In the genomic region with DNA sequence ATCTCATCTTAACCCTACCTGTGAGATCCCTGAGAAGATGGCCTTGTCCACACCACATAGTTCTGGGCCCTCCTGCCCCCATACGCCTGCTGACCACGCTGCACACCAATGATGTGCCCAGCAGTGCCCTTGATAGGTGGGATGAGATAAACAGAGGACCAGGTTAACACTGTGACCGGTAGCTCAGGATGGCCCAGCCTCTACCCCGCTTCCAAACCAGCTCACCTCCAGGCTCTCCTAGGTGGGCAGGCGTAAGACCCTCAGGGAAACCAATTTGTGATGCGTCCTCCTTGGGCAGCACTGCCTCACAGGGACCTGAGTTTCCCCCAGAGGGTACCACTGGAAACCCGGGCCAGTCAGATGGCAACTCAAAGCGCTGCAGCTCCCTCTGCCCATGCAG, we compare ENCODE assay signal across 24 mouse cellular contexts. TPM values are rescaled to one million over a fixed set of nuclear protein-coding genes. Genes with fewer than 3 reads are reported as not detected.
DNase-seq lines count a peak whose midpoint lies in the region; ATAC-seq lines count a peak whose summit lies in the region.
"Had no signal": no experiment of that assay in that cellular context is flagged by ENCODE, and none has a peak within 500 bp of the region (broad histone marks: within the 10 kb centered on the region; RNA-seq: fewer than 3 reads in every experiment).

No protein-coding gene starts in this region.

- H3K9ac ChIP-seq in embryonic facial prominence, embryonic 13.5 days = peak overlapping the region; percentile 32; the same call in 1 of the 2 replicates
- H3K9ac ChIP-seq in limb, embryonic 12.5 days (replicated peaks) = no peak overlapping the region; the same call in 1 of the 2 replicates
- H3K9ac ChIP-seq: embryonic facial prominence, embryonic 15.5 days; forebrain, embryonic 12.5 days; hindbrain, embryonic 14.5 days had no signal

- no peak overlapping the region for H3K4me2 ChIP-seq in embryonic facial prominence, embryonic 13.5 days
- no peak overlapping the region for H3K4me2 ChIP-seq in limb, embryonic 12.5 days
- H3K4me2 ChIP-seq: embryonic facial prominence, embryonic 15.5 days; forebrain, embryonic 12.5 days; heart, embryonic 11.5 days; hindbrain, embryonic 14.5 days had no signal

- intact Hi-C loops in heart, postnatal 14 days (cut with DNase I) = loop anchor here (5.0 kb wide), 1 partner anchor 33 kb away; a partner anchor contains a TSS

- no peak overlapping the region for H3K27ac ChIP-seq in embryonic facial prominence, embryonic 13.5 days
- H3K27ac ChIP-seq in embryonic facial prominence, embryonic 10.5 days (replicated peaks) = no peak overlapping the region
- 0 out of 2 replicates have a peak overlapping the region, but pooled peaks have one; percentile 12 for H3K27ac ChIP-seq in limb, embryonic 12.5 days
- H3K27ac ChIP-seq in limb, embryonic 10.5 days = no peak overlapping the region
- H3K27ac ChIP-seq: embryonic facial prominence, embryonic 15.5 days; forebrain, embryonic 12.5 days; heart, adult 2 months; hindbrain, embryonic 14.5 days; hindbrain, postnatal 0 days had no signal

- H3K4me1 ChIP-seq in embryonic facial prominence, embryonic 13.5 days = peaks cover 33% of the 10 kb centered on the region
- peaks cover 32% of the 10 kb centered on the region for H3K4me1 ChIP-seq in embryonic facial prominence, embryonic 10.5 days
- peaks cover 26% of the 10 kb centered on the region for H3K4me1 ChIP-seq in limb, embryonic 12.5 days (replicated peaks)
- H3K4me1 ChIP-seq in limb, embryonic 10.5 days = peaks cover 34% of the 10 kb centered on the region

- WGBS in embryonic facial prominence, embryonic 13.5 days = 95% methylated on average over 8 of the region's 8 CpGs
- WGBS in embryonic facial prominence, embryonic 10.5 days = 94% methylated on average over 8 of the region's 8 CpGs
- over 99% methylated on average over 8 of the region's 8 CpGs for WGBS in limb, embryonic 12.5 days
- 96% methylated on average over 8 of the region's 8 CpGs for WGBS in limb, embryonic 10.5 days

- peaks cover 60% of the 10 kb centered on the region for H3K36me3 ChIP-seq in embryonic facial prominence, embryonic 13.5 days
- peaks cover 76% of the 10 kb centered on the region for H3K36me3 ChIP-seq in embryonic facial prominence, embryonic 10.5 days (replicated peaks)
- peaks cover 61% of the 10 kb centered on the region for H3K36me3 ChIP-seq in limb, embryonic 12.5 days
- H3K36me3 ChIP-seq in limb, embryonic 10.5 days = peaks cover 78% of the 10 kb centered on the region

- ATAC-seq in embryonic facial prominence, embryonic 13.5 days (ENCODE audit: insufficient number of reproducible peaks, insufficient read depth, low FRiP score, low TSS enrichment, low read depth) = no peak
- ATAC-seq in limb, embryonic 12.5 days (ENCODE audit: insufficient number of reproducible peaks, insufficient read depth, low FRiP score, low TSS enrichment, low read depth) = no peak
- ATAC-seq: activated CD4-positive, CD25-positive, alpha-beta regulatory T cell, adult 4 months; forebrain, embryonic 16.5 days; hindbrain, postnatal 0 days; inflammation-experienced regulatory T-cells, adult 6 months had no signal

- H3K27me3 ChIP-seq in embryonic facial prominence, embryonic 13.5 days = no peaks in the 10 kb centered on the region
- no peaks in the 10 kb centered on the region for H3K27me3 ChIP-seq in embryonic facial prominence, embryonic 10.5 days (replicated peaks; ENCODE audit: low read depth, poor library complexity, severe bottlenecking)
- no peaks in the 10 kb centered on the region for H3K27me3 ChIP-seq in limb, embryonic 12.5 days
- no peaks in the 10 kb centered on the region for H3K27me3 ChIP-seq in limb, embryonic 10.5 days (ENCODE audit: low read depth, poor library complexity, severe bottlenecking)
- H3K27me3 ChIP-seq: embryonic facial prominence, embryonic 15.5 days; forebrain, embryonic 12.5 days had no signal

- DNase-seq in embryonic facial prominence, embryonic 10.5 days (ENCODE audit: low spot score) = no peak
- peak; percentile 92 for DNase-seq in heart, adult 11 months
- DNase-seq in heart, postnatal 14 days = no peak
- no peak for DNase-seq in limb, embryonic 10.5 days (ENCODE audit: low spot score)
- DNase-seq in urinary bladder, adult 2 months (ENCODE audit: low spot score) = peak; percentile 21
- no peak for DNase-seq in urinary bladder, adult 18-20 months (ENCODE audit: low spot score in 2 of 2)
- DNase-seq: adrenal gland, adult 8-10 months; adrenal gland, postnatal 25 days; cerebellum, adult 11-12 months; cerebellum, adult 8-10 months; cerebellum, postnatal 10 days; embryo, embryonic 11 days; heart, postnatal 36 days had no signal

- H3K4me3 ChIP-seq in embryonic facial prominence, embryonic 13.5 days = no peak overlapping the region
- no peak overlapping the region for H3K4me3 ChIP-seq in embryonic facial prominence, embryonic 10.5 days
- no peak overlapping the region for H3K4me3 ChIP-seq in limb, embryonic 12.5 days (replicated peaks)
- no peak overlapping the region for H3K4me3 ChIP-seq in limb, embryonic 10.5 days
- H3K4me3 ChIP-seq: embryonic facial prominence, embryonic 15.5 days; forebrain, embryonic 12.5 days; heart, adult 2 months had no signal

- no peaks in the 10 kb centered on the region for H3K9me3 ChIP-seq in embryonic facial prominence, embryonic 13.5 days
- no peaks in the 10 kb centered on the region for H3K9me3 ChIP-seq in embryonic facial prominence, embryonic 10.5 days
- no peaks in the 10 kb centered on the region for H3K9me3 ChIP-seq in limb, embryonic 12.5 days
- H3K9me3 ChIP-seq in limb, embryonic 10.5 days (replicated peaks) = no peaks in the 10 kb centered on the region
- H3K9me3 ChIP-seq: embryonic facial prominence, embryonic 15.5 days; forebrain, embryonic 12.5 days had no signal

RNA-seq across cellular contexts. Expression of a gene that starts 5.2 kb away (rescaled TPM):
- 14.4 and 15.2 TPM in 2 replicates for polyA plus RNA-seq in embryonic facial prominence, embryonic 13.5 days (2015; fragmentation: Nextera tagmentation; extraction: Ambion mirVana)
- 12.1 and 12.7 TPM in 2 replicates for polyA plus RNA-seq in embryonic facial prominence, embryonic 10.5 days (2016; fragmentation: Nextera tagmentation; extraction: Ambion mirVana)
- 10 to 100 TPM; 63.2 to 64.5 TPM for total RNA-seq in heart, postnatal 14 days (2021)
- polyA plus RNA-seq in limb, embryonic 12.5 days (2016; fragmentation: Nextera tagmentation; extraction: Ambion mirVana) = 13.0 and 14.4 TPM in 2 replicates
- polyA plus RNA-seq in limb, embryonic 10.5 days (2016; fragmentation: Nextera tagmentation; extraction: Ambion mirVana) = 12.6 and 13.6 TPM in 2 replicates
- 25.7 and 39.0 TPM in 2 replicates for polyA plus RNA-seq in urinary bladder, adult 2 months (2012; rRNA removed)

RNA-seq across cellular contexts. Expression of a gene that starts 28.6 kb away (rescaled TPM):
- polyA plus RNA-seq in embryonic facial prominence, embryonic 13.5 days (2015; fragmentation: Nextera tagmentation; extraction: Ambion mirVana) = 22.9 and 23.4 TPM in 2 replicates
- 29.2 and 29.5 TPM in 2 replicates for polyA plus RNA-seq in embryonic facial prominence, embryonic 10.5 days (2016; fragmentation: Nextera tagmentation; extraction: Ambion mirVana)
- total RNA-seq in heart, postnatal 14 days (2021) = 1 to 10 TPM; 1.6 to 2.0 TPM
- 23.9 and 25.8 TPM in 2 replicates for polyA plus RNA-seq in limb, embryonic 12.5 days (2016; fragmentation: Nextera tagmentation; extraction: Ambion mirVana)
- polyA plus RNA-seq in limb, embryonic 10.5 days (2016; fragmentation: Nextera tagmentation; extraction: Ambion mirVana) = 27.9 and 34.3 TPM in 2 replicates
- 10.2 and 12.4 TPM in 2 replicates for polyA plus RNA-seq in urinary bladder, adult 2 months (2012; rRNA removed)

RNA-seq across cellular contexts. Expression of a gene that starts 32.6 kb away (rescaled TPM):
- polyA plus RNA-seq in embryonic facial prominence, embryonic 13.5 days (2015; fragmentation: Nextera tagmentation; extraction: Ambion mirVana) = 0.52 and 0.54 TPM in 2 replicates
- 0.31 and 0.34 TPM in 2 replicates for polyA plus RNA-seq in embryonic facial prominence, embryonic 10.5 days (2016; fragmentation: Nextera tagmentation; extraction: Ambion mirVana)
- 1 to 10 TPM; 2.0 to 2.7 TPM for total RNA-seq in heart, postnatal 14 days (2021)
- polyA plus RNA-seq in limb, embryonic 12.5 days (2016; fragmentation: Nextera tagmentation; extraction: Ambion mirVana) = 0.52 and 0.74 TPM in 2 replicates
- polyA plus RNA-seq in limb, embryonic 10.5 days (2016; fragmentation: Nextera tagmentation; extraction: Ambion mirVana) = 0.40 and 0.46 TPM in 2 replicates
- 1.7 and 1.9 TPM in 2 replicates for polyA plus RNA-seq in urinary bladder, adult 2 months (2012; rRNA removed)

RNA-seq across cellular contexts. Expression of a gene that starts 34.5 kb away (rescaled TPM):
- 90.4 and 92.5 TPM in 2 replicates for polyA plus RNA-seq in embryonic facial prominence, embryonic 13.5 days (2015; fragmentation: Nextera tagmentation; extraction: Ambion mirVana)
- 83.5 and 85.3 TPM in 2 replicates for polyA plus RNA-seq in embryonic facial prominence, embryonic 10.5 days (2016; fragmentation: Nextera tagmentation; extraction: Ambion mirVana)
- 10 to 100 TPM; 91.8 to 93.6 TPM for total RNA-seq in heart, postnatal 14 days (2021)
- 81.4 and 88.4 TPM in 2 replicates for polyA plus RNA-seq in limb, embryonic 12.5 days (2016; fragmentation: Nextera tagmentation; extraction: Ambion mirVana)
- 92.3 and 97.7 TPM in 2 replicates for polyA plus RNA-seq in limb, embryonic 10.5 days (2016; fragmentation: Nextera tagmentation; extraction: Ambion mirVana)
- 83.1 and 89.5 TPM in 2 replicates for polyA plus RNA-seq in urinary bladder, adult 2 months (2012; rRNA removed)

RNA-seq across cellular contexts. Expression of a gene that starts 52.3 kb away (rescaled TPM):
- polyA plus RNA-seq in embryonic facial prominence, embryonic 13.5 days (2015; fragmentation: Nextera tagmentation; extraction: Ambion mirVana) = 26.8 and 27.8 TPM in 2 replicates
- 23.4 and 26.9 TPM in 2 replicates for polyA plus RNA-seq in embryonic facial prominence, embryonic 10.5 days (2016; fragmentation: Nextera tagmentation; extraction: Ambion mirVana)
- total RNA-seq in heart, postnatal 14 days (2021) = 10 to 100 TPM; 13.6 to 13.7 TPM
- polyA plus RNA-seq in limb, embryonic 12.5 days (2016; fragmentation: Nextera tagmentation; extraction: Ambion mirVana) = 23.4 and 24.1 TPM in 2 replicates
- 23.9 and 28.3 TPM in 2 replicates for polyA plus RNA-seq in limb, embryonic 10.5 days (2016; fragmentation: Nextera tagmentation; extraction: Ambion mirVana)
- polyA plus RNA-seq in urinary bladder, adult 2 months (2012; rRNA removed) = 32.8 and 43.4 TPM in 2 replicates

Comparison
In these comparisons a context has a peak if more than half of its experiments do, and no peak if none do; other contexts are left out.
1. DNase-seq: peak in heart, adult 11 months (single experiment) and urinary bladder, adult 2 months (single experiment); none in embryonic facial prominence, embryonic 10.5 days (single experiment), heart, postnatal 14 days (0 of 2), limb, embryonic 10.5 days (single experiment) and urinary bladder, adult 18-20 months (0 of 2).